Mouse (Mus musculus) lung, embryonic 16.5 days (tissue): ENCODE measurements around the gene Dennd2d. TPM values are rescaled to one million over a fixed set of nuclear protein-coding genes. Genes with fewer than 3 reads are reported as not detected.
A peak's percentile ranks its signal among the peaks of the same experiment; 100 is the strongest.

Experiments
- ATAC-seq: fragments of 200-750 bp; cut with Nextera tagmentation; 2 replicates; pipeline ENCODE4 v1.8.0; 2017; ENCODE audit warnings: low read depth, mild to moderate bottlenecking, moderate library complexity
- H3K27ac ChIP-seq: fragments of 300-500 bp; sonication (generic); 2 replicates; pipeline ENCODE4 v1.5.1; 2014; ENCODE audit warnings: mild to moderate bottlenecking, control low read depth, low read length
- H3K27me3 ChIP-seq: fragments of 300-500 bp; sonication (generic); 2 replicates; pipeline ENCODE4 v1.6.1; 2014; ENCODE audit warnings: low read depth, low read length, mixed read lengths; ENCODE audit not compliant: control insufficient read depth, insufficient read depth
- H3K36me3 ChIP-seq: fragments of 300-500 bp; sonication (generic); 2 replicates; pipeline ENCODE4 v1.6.1; 2014; ENCODE audit warnings: low read length; ENCODE audit not compliant: control insufficient read depth, insufficient read depth
- H3K4me1 ChIP-seq: fragments of 300-500 bp; sonication (generic); replicated peaks from 2 replicates; pipeline ENCODE4 v1.6.1; 2014; ENCODE audit warnings: low read length, mixed read lengths; ENCODE audit not compliant: control insufficient read depth, insufficient read depth
- H3K4me2 ChIP-seq: fragments of 300-500 bp; sonication (generic); 2 replicates; pipeline ENCODE4 v1.6.1; 2014; ENCODE audit warnings: low read depth, low read length, control low read depth
- H3K4me3 ChIP-seq: fragments of 300-500 bp; sonication (generic); 2 replicates; pipeline ENCODE4 v1.5.1; 2014; ENCODE audit warnings: mild to moderate bottlenecking, low read length, control low read depth
- H3K9ac ChIP-seq: fragments of 300-500 bp; sonication (generic); 2 replicates; pipeline ENCODE4 v1.6.1; 2014; ENCODE audit warnings: low read length, control low read depth
- H3K9me3 ChIP-seq: fragments of 300-500 bp; sonication (generic); 2 replicates; pipeline ENCODE4 v1.6.1; 2016; ENCODE audit warnings: low read length; ENCODE audit not compliant: control insufficient read depth
- whole genome bisulfite sequencing: fragments of 180-500 bp; shearing (Covaris S2); extraction: QIAGEN DNeasy Blood & Tissue Kit; methylation state at CpG from one replicate; pipeline ENCODE4 v1.1.7; 2014; 5-methylcytosine and 5-hydroxymethylcytosine counted together
- polyA plus RNA-seq: library from polyadenylated mRNA; unstranded; fragments of >200 nt; fragmentation: Nextera tagmentation; extraction: Ambion mirVana; gene quantifications from 2 replicates; pipeline ENCODE4 v1.2.1, GENCODE M21; 2015

Gene Dennd2d
- polyA plus RNA-seq, 1 experiment from 2014 or later = 14.8 TPM

- WGBS = 68% methylated on average over 4 of the region's 4 CpGs
- no peaks in the 10 kb centered on the region for H3K4me1 ChIP-seq
- H3K36me3 ChIP-seq = no peaks in the 10 kb centered on the region
- H3K9me3 ChIP-seq = no peaks in the 10 kb centered on the region
- H3K4me2 ChIP-seq = no peak overlapping the region
- H3K4me3 ChIP-seq = no peak overlapping the region
- H3K9ac ChIP-seq = no peak overlapping the region
- H3K27me3 ChIP-seq = no peaks in the 10 kb centered on the region
- no peak overlapping the region for H3K27ac ChIP-seq
- no peak for ATAC-seq
Measured at GRCm38 (mm10) chr3:106474210-106474609, 8.0 kb upstream of the Dennd2d start.

- 71% methylated on average over 1 of the region's 1 CpGs for WGBS
Measured at GRCm38 (mm10) chr3:106476863-106477262, 5.3 kb upstream of the Dennd2d start.

GRCm38 (mm10) chr3:106483297-106483696 lies 1.1 kb downstream of the Dennd2d start:
- Histone ChIP-seq H3K9ac (peak overlapping the region; percentile 81), H3K9me3 (no peaks in the 10 kb centered on the region), H3K27me3 (no peaks in the 10 kb centered on the region), H3K27ac (no peak overlapping the region), H3K4me2 (peak overlapping the region; percentile 86), H3K4me3 (peak overlapping the region; percentile 69), H3K36me3 (no peaks in the 10 kb centered on the region), H3K4me1 (peaks cover 10% of the 10 kb centered on the region)
- peak; percentile 32; the same call in 1 of the 2 replicates for ATAC-seq
- 31% methylated on average over 7 of the region's 7 CpGs for WGBS

More at GRCm38 (mm10) chr3:106476863-106477262, 5.3 kb upstream of the Dennd2d start:
- H3K9me3 ChIP-seq = no peaks in the 10 kb centered on the region
- 0 out of 2 replicates have a peak, but pooled peaks cover under 1% of the 10 kb centered on the region for H3K4me1 ChIP-seq
- H3K9ac ChIP-seq = no peak overlapping the region
- no peak overlapping the region for H3K4me2 ChIP-seq
- no peaks in the 10 kb centered on the region for H3K27me3 ChIP-seq
- H3K36me3 ChIP-seq = no peaks in the 10 kb centered on the region
- no peak overlapping the region for H3K4me3 ChIP-seq
- no peak for ATAC-seq
- H3K27ac ChIP-seq = no peak overlapping the region

- Histone ChIP-seq H3K9me3 (no peaks in the 10 kb centered on the region), H3K9ac (no peak overlapping the region), H3K36me3 (no peaks in the 10 kb centered on the region), H3K4me1 (peaks cover 10% of the 10 kb centered on the region), H3K4me2 (no peak overlapping the region), H3K27ac (no peak overlapping the region), H3K4me3 (no peak overlapping the region), H3K27me3 (no peaks in the 10 kb centered on the region)
- no peak for ATAC-seq
- 56% methylated on average over 4 of the region's 4 CpGs for WGBS
Measured at GRCm38 (mm10) chr3:106483796-106484405, 1.7 kb downstream of the Dennd2d start.

- 85% methylated on average over 3 of the region's 3 CpGs for WGBS
Measured at GRCm38 (mm10) chr3:106484861-106485260, 2.7 kb downstream of the Dennd2d start.

GRCm38 (mm10) chr3:106485810-106486209 lies 3.6 kb downstream of the Dennd2d start:
- Histone ChIP-seq H3K27ac (no peak overlapping the region), H3K4me3 (no peak overlapping the region), H3K4me1 (peaks cover 10% of the 10 kb centered on the region), H3K36me3 (no peaks in the 10 kb centered on the region), H3K4me2 (no peak overlapping the region), H3K9me3 (no peaks in the 10 kb centered on the region), H3K9ac (no peak overlapping the region), H3K27me3 (no peaks in the 10 kb centered on the region)
- WGBS = 65% methylated on average over 5 of the region's 5 CpGs
- no peak for ATAC-seq

More at GRCm38 (mm10) chr3:106484861-106485260, 2.7 kb downstream of the Dennd2d start:
- Histone ChIP-seq H3K36me3 (no peaks in the 10 kb centered on the region), H3K4me3 (no peak overlapping the region), H3K9ac (no peak overlapping the region), H3K27ac (no peak overlapping the region), H3K9me3 (no peaks in the 10 kb centered on the region), H3K4me2 (no peak overlapping the region), H3K27me3 (no peaks in the 10 kb centered on the region), H3K4me1 (peaks cover 10% of the 10 kb centered on the region)
- ATAC-seq = no peak

GRCm38 (mm10) chr3:106487551-106487950 lies 5.3 kb downstream of the Dennd2d start:
- WGBS = 82% methylated on average over 2 of the region's 2 CpGs
- ATAC-seq = no peak

GRCm38 (mm10) chr3:106490239-106490638 lies 8.0 kb downstream of the Dennd2d start:
- ATAC-seq = no peak

More at GRCm38 (mm10) chr3:106487551-106487950, 5.3 kb downstream of the Dennd2d start:
- H3K27me3 ChIP-seq = no peaks in the 10 kb centered on the region
- no peaks in the 10 kb centered on the region for H3K36me3 ChIP-seq
- H3K4me3 ChIP-seq = no peak overlapping the region
- H3K4me2 ChIP-seq = no peak overlapping the region
- H3K4me1 ChIP-seq = peaks cover 8% of the 10 kb centered on the region
- H3K9me3 ChIP-seq = no peaks in the 10 kb centered on the region
- H3K9ac ChIP-seq = no peak overlapping the region
- no peak overlapping the region for H3K27ac ChIP-seq

GRCm38 (mm10) chr3:106492723-106493122 lies 10.5 kb downstream of the Dennd2d start:
- Histone ChIP-seq H3K9me3 (no peaks in the 10 kb centered on the region), H3K27ac (no peak overlapping the region), H3K4me3 (no peak overlapping the region), H3K9ac (no peak overlapping the region), H3K4me2 (no peak overlapping the region), H3K27me3 (no peaks in the 10 kb centered on the region), H3K36me3 (no peaks in the 10 kb centered on the region), H3K4me1 (peaks cover 14% of the 10 kb centered on the region; the same call in 1 of the 2 replicates)
- 69% methylated on average over 1 of the region's 1 CpGs for WGBS
- ATAC-seq = no peak

More at GRCm38 (mm10) chr3:106490239-106490638, 8.0 kb downstream of the Dennd2d start:
- Histone ChIP-seq H3K27ac (no peak overlapping the region), H3K4me2 (no peak overlapping the region), H3K9me3 (no peaks in the 10 kb centered on the region), H3K27me3 (no peaks in the 10 kb centered on the region), H3K4me1 (peaks cover 9% of the 10 kb centered on the region; the same call in 1 of the 2 replicates), H3K4me3 (no peak overlapping the region), H3K9ac (no peak overlapping the region), H3K36me3 (no peaks in the 10 kb centered on the region)
- 73% methylated on average over 4 of the region's 4 CpGs for WGBS
